Mouse (Mus musculus): Measurements from ENCODE around the gene Vav3.

Gene Vav3

GRCm38 (mm10) chr3:109340274-109341070, at the start of gene Vav3:
Gene Vav3, plus strand, starts transcription at chr3:109340653.
- DNase-seq: peak; percentile 57 to 68

DNA sequence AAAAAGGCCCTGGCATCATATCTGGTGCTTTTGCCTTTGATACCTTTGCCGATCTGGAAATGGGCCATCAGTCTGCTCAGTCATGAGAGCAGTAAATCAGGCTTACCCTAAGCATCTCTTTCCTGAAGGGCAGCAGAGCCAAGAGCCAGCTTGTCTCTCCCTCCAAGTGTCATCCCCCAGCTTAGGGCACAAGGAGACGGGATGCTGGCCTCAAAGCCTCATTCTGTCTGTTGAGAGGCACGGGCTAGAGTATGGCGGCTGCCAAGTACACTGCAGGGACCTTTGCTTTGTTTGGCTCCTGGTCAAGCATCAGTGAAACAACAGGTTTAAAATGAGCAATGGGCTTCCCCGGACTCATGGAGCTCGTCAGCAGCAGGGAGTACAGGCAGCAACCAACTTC, 41.6 kb upstream of the Vav3 start:
- no peak for DNase-seq

DNA sequence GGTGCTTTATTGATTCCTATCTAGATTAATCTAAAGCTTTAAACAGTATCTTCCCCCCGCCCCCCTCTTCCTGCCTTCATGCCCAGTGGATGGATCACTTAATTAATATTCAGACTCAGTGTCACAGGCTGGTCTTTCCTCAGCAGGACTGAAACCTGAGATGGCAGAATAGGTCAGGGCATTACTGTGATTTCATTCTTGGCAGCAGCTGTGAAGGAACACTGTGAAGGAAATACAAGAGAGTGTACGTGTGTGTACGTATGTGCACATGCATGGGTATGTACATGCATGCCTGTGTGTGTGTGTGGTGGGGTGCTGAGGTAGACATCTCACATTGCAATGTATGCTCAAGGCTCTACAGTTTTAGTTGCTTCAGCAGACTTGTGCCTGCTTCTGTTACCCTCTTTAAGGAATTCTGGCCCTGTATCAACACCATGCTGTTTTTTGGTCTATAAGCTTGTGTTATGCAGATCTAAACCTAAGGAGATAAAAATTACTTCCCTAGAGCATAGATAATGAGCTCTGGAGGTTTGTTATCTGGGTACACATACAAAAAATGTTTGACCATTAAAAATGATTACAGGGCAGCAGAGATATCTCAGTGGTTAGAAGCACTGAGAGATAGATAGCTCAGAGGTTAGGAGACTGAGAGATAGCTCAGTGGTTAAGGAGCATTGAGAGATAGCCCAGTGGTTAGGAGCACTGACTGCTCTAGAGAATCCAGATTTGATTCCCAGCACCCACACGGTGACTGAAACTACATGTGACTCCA, 41.0 kb upstream of the Vav3 start:
- no peak for DNase-seq

- DNase-seq: no peak
Measured at GRCm38 (mm10) chr3:109302059-109302458, 38.4 kb upstream of the Vav3 start.

DNA sequence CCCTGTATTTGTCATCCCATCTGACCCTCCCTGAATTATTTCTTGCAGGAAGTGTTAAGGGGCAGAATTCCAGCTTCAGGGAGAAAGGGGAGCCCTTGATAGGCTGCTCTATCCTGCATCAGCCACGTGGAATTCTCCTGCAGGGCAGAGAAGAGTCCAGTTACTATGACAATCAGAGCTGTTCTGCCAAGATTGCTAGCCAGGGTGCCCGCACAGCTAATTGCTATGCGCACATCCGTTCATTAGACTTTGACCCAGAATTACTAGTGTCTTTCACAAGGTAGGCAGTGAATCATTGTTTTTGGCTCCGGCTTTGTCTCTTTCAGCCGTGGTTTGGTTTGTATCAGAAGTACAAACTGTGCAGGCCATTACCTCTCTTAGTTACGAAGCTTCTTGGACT, 33.0 kb upstream of the Vav3 start:
- no peak for DNase-seq

GRCm38 (mm10) chr3:109308468-109308867, 32.0 kb upstream of the Vav3 start:
- no peak for DNase-seq

GRCm38 (mm10) chr3:109309317-109310265, 30.9 kb upstream of the Vav3 start:
- no peak for DNase-seq

DNA sequence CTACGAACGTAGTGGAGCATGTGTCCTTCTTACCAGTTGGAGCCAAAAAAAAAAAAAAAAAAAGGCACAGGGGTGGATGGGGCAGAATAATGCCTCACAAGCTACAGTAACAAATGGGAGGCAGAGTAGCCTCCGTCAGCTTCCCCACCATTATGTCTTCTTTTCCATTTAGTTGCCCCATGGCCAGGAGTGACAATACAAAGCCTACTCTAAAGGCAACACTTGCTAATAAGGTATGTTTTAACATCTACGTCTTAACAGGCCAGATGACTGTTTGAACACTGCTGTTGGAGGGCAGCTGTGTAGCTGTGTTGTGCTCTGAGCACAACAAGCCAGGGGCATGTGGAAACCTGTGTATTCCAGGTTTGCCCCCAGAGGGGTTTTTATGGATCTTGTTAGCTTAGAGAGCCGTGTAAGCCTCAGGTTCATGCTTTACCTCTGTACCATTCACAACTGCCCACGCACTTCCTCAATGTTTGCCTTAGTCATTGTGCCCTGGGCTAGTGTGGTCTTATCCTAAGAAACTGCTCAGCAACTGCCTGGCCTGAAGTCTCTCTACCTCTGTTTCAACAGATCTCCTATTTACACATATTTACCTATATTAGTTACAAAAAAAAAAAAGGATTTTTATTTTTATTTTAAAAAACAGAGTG, 29.2 kb upstream of the Vav3 start:
- no peak for DNase-seq

DNA sequence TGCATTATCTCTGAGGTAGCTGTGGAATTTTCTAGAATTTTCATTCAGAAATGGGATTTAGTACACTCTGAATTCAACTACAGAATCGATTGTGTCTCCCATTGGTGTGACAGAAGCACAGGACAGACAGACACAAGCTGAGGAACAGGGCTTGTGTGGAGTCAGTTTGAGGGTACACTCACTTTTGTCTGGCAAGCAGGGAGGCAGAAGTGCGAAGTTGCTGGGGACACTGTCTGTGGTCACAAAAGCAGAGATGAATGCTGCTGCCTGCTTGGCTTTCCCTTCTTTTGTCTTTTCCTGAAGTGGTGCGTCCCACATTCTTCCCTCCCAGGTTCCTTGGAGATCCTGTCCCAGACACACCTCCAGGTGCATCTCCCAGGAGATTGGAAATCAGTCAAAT, 28.6 kb upstream of the Vav3 start:
- DNase-seq: no peak

GRCm38 (mm10) chr3:109313501-109313900, 27.0 kb upstream of the Vav3 start:
- no peak for DNase-seq

DNA sequence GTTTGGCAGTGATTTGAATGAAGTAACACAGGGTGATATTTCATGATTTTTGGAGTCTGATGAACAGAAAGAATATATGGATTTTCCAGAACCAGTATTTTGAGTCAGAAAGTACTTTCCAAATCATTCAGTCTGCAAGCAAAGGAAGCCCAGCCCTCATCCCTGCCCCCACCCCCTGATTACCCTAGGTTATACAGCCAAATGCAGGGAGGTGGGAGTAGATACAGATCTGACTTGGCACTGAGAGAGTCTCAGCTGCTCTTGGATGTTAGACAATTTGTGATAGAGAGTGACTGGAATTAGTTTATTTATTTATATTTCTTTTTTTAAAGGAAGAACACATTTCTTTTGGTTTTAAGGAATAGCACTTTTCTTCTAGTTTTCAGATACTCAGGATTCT, 18.2 kb upstream of the Vav3 start:
- no peak for DNase-seq

- DNase-seq: peak in 1 of 2 experiments; percentile 12
Measured at GRCm38 (mm10) chr3:109323447-109324300, 16.8 kb upstream of the Vav3 start.

- no peak for DNase-seq
Measured at GRCm38 (mm10) chr3:109327128-109327527, 13.3 kb upstream of the Vav3 start.

DNA sequence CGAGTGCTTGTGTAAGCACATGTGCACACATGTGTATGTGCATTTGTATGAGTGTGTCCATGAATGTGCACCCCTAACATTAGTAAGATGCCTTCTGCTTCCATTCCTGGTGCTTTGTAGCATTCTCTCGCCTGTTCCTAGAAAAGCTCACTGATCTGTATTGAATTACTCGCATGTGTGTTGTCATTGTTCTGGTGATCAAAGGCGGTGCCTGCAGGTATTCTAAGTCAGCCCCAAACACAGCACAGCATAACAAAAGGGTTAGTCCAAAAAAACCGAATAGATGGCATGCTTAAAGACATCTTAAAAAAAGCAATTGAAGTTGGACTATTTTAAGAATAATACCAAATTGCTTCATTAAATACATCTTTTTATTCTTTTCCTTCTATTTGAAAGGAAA, 7.7 kb upstream of the Vav3 start:
- no peak for DNase-seq

DNA sequence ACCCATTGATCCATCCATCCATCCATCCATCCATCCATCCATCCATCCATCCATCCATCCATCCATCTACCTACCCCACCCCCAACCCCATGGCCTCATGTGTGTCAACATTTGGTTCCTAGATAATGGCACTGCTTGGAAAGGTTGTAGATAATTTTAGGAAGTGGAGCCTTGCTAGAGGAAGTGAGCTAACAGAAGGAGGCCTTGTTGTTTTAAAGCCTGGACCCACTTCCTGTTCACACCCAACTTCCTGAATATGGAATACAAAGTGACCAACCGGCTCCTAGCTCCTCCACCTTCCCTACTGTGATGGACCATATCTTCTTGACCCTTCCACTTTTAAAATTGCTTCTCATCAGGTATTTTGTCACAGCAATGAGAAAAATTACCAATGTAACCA, 5.0 kb upstream of the Vav3 start:
- no peak for DNase-seq

GRCm38 (mm10) chr3:109339290-109339689, 1.2 kb upstream of the Vav3 start:
- no peak for DNase-seq

DNA sequence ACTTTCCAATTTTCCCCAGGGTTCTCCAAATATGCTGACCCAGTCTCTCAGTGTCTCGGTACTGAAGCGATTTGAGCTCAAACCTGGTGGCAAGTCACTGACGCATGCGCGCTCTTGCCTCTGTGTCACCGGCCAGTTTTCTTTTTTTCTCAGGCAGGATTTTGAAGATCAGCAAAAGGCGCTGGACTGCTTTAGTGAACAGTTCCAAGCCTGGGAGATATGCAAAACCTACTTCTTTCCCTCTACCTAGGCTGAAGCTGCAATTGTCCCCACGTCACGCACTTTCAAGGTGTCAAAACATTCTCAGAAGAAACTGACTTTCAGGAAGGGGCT, 546 bp upstream of the Vav3 start:
- DNase-seq: peak; percentile 19 to 46

- DNase-seq: no peak
Measured at GRCm38 (mm10) chr3:109341071-109341480, 623 bp downstream of the Vav3 start.

DNA sequence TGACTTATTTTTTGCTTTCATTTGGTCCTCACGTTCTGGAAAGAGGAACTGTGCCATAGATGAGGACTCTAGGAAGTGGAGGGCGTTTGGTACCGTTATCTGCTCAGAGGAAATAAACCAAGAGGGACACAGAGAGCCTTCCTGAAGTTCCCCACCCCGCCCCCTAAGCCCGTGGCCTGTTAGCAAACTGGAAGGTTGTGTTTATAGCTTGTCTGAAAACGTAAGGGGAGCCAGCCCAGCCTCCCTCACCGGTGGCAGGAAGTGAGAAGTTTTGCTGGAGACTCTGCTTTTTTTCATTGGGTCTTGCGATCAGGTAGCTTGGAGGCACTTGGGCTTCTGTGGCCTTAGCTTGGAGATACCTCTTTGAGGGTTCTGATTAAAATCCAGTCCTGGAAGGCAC, 1.2 kb downstream of the Vav3 start:
- DNase-seq: peak; percentile 35 to 48

GRCm38 (mm10) chr3:109351956-109352684, 11.7 kb downstream of the Vav3 start:
- no peak for DNase-seq

DNA sequence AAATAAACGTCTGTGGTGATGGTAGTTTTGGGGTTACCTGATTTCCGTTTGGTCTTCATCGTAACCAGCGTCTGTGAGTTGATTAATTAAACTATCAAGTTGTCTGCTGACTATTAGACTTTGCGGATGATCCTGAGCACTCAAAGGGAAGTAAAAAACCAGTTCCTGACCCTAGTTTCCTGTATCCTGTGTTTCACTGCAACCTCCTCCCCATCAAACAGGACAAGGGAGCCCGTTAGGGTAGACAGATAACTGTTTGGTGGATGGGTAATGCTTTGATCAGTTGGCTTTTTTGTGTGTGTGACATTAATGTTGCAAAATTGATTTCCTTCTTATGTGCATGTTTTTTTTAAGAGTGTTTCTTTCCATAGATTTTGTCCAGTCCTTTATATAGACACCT, 12.2 kb downstream of the Vav3 start:
- no peak for DNase-seq

All from spleen, adult 18-20 months (tissue).